Mouse (Mus musculus) ES-E14 (cell line): ENCODE data around the gene Hnrnpl.

Experiments
- HCFC1 ChIP-seq: IDR thresholded peaks from 2 replicates; pipeline ENCODE4 v1.6.1; 2012; ENCODE audit warnings: low read length, inconsistent platforms, borderline replicate concordance; ENCODE audit not compliant: insufficient read depth
- MAFK ChIP-seq: IDR thresholded peaks from 2 replicates; pipeline ENCODE4 v1.6.1; 2014; ENCODE audit warnings: mild to moderate bottlenecking, low read depth, low read length, inconsistent platforms; ENCODE audit not compliant: insufficient read depth
- ZC3H11A ChIP-seq: IDR thresholded peaks from 2 replicates; pipeline ENCODE4 v1.6.1; 2012; ENCODE audit warnings: low read depth, mild to moderate bottlenecking, inconsistent platforms, low read length, borderline replicate concordance

GRCm38 (mm10) chr7:28833723-28834347 is 25.5 kb downstream of the Hnrnpl start, which contains the start of gene Lgals4:
- TF ChIP-seq MAFK: no peak
- TF ChIP-seq ZC3H11A: no peak
- TF ChIP-seq HCFC1: no peak
